Mouse (Mus musculus) liver, postnatal 0 days (tissue): ENCODE measurements at regions not wholly inside any gene's neighbourhood (a gene's known extent, or its start where the extent isn't known, plus 50 kb on each side); places are given as distances from the start of the nearest gene placed in this dataset.

Source experiments
- ATAC-seq: fragments of 200-750 bp; cut with Nextera tagmentation; 2 replicates; pipeline ENCODE4 v1.8.0; 2017; ENCODE audit warnings: mild to moderate bottlenecking, moderate library complexity
- DNase-seq: peaks from one replicate; pipeline ENCODE4 v3.0.0-alpha.2; 2016
- H3K27ac ChIP-seq: fragments of 300-500 bp; sonication (generic); 2 replicates; pipeline ENCODE4 v1.5.1; 2014; ENCODE audit warnings: antibody characterized with exemption, moderate library complexity, mild to moderate bottlenecking, low read depth
- H3K27me3 ChIP-seq: fragments of 300-500 bp; sonication (generic); 2 replicates; pipeline ENCODE4 v1.6.1; 2014; ENCODE audit warnings: low read length, control low read depth, mixed read lengths; ENCODE audit not compliant: insufficient read depth
- H3K36me3 ChIP-seq: fragments of 300-500 bp; sonication (generic); replicated peaks from 2 replicates; pipeline ENCODE4 v1.6.1; 2014; ENCODE audit warnings: mild to moderate bottlenecking, control low read depth, low read length, moderate library complexity, mixed read lengths; ENCODE audit not compliant: insufficient read depth
- H3K4me1 ChIP-seq: fragments of 300-500 bp; sonication (generic); 2 replicates; pipeline ENCODE4 v1.6.1; 2014; ENCODE audit warnings: antibody characterized with exemption, mild to moderate bottlenecking, control low read depth; ENCODE audit not compliant: insufficient read depth
- H3K4me2 ChIP-seq: fragments of 300-500 bp; sonication (generic); 2 replicates; pipeline ENCODE4 v1.6.1; 2014; ENCODE audit warnings: low read depth, mild to moderate bottlenecking, low read length, moderate library complexity, mixed read lengths
- H3K4me3 ChIP-seq: fragments of 300-500 bp; sonication (generic); 2 replicates; pipeline ENCODE4 v1.5.1; 2014; ENCODE audit warnings: low read depth, low read length
- H3K9ac ChIP-seq: fragments of 300-500 bp; sonication (generic); replicated peaks from 2 replicates; pipeline ENCODE4 v1.6.1; 2014; ENCODE audit warnings: mild to moderate bottlenecking, moderate library complexity
- H3K9me3 ChIP-seq: fragments of 300-500 bp; sonication (generic); 2 replicates; pipeline ENCODE4 v1.6.1; 2016; ENCODE audit warnings: mild to moderate bottlenecking, control low read depth, low read length, mixed read lengths
- CTCF ChIP-seq: sonication (generic); IDR thresholded peaks from 2 replicates; pipeline ENCODE4 v1.5.1; 2016; ENCODE audit warnings: antibody characterized with exemption, low read depth
- EP300 ChIP-seq: IDR thresholded peaks from 2 replicates; pipeline ENCODE4 v1.6.1; 2016; ENCODE audit warnings: antibody characterized with exemption, low read depth, mild to moderate bottlenecking
- WGBS: fragments of 180-500 bp; shearing (Covaris S2); extraction: QIAGEN DNeasy Blood & Tissue Kit; methylation state at CpG from one replicate; pipeline ENCODE4 v1.1.7; 2014; ENCODE audit not compliant: insufficient replicate concordance; 5-methylcytosine and 5-hydroxymethylcytosine counted together

DNA sequence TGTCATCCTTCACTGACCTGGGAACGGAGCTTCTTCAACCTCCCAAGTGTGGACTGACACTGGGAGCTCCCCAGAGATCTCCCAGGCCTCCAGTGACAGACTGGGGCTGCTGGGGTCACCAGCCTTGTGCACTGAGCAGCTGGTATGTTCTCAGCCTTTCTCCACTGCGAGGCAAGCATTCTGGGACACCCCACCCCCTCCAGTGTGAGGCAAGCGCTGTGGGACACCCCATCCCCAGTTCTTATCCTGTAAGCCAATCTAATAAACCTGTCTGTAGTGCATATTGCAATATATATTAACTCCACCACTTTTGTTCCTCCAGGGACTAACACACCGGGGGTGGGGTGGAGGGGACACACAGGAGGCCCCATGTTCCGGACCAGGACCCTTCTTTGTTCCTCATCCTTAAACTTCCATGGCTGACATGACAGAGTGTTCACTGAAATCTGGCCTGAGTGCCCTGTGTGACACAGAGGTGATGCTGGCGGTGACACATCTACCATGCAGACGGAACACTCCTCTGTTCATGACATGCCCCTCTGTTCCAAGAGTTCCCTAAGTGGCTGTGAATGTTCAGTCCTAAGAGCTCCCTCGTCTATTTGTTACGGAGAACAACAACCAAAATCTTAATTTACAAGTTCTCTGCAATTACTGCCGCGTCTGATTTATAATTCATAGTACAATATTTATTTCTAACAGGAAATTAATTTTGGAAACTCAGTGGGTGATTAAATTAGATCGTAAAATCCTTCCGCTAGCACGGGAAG lies 116.4 kb upstream of the Pmepa1 start:
- DNase-seq (no peak), ATAC-seq (no peak)
- H3K4me3 ChIP-seq: no peak overlapping the region
- no peak for TF ChIP-seq CTCF
- no peak for TF ChIP-seq EP300
- H3K27me3 ChIP-seq: no peaks in the 10 kb centered on the region
- no peak overlapping the region for H3K4me2 ChIP-seq
- 81% methylated on average over 14 of the region's 14 CpGs for WGBS
- H3K9me3 ChIP-seq: peaks cover under 1% of the 10 kb centered on the region; the same call in 1 of the 2 replicates
- H3K27ac ChIP-seq: no peak overlapping the region
- no peaks in the 10 kb centered on the region for H3K4me1 ChIP-seq
- H3K9ac ChIP-seq: no peak overlapping the region
- H3K36me3 ChIP-seq: no peaks in the 10 kb centered on the region

DNA sequence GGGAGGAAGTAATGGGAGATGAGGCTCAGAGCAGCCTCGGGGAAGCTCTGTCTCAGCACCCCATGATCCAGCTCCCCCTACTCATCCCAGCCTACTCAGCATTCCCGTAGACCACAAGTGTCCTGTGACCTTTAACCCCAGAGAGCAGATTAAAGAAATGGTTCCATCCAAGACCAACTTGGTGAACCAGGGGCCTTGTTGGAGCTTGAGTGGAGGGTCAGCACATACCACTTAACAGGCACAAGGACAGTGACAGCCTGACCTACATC lies 116.9 kb upstream of the Pmepa1 start:
- H3K4me2 ChIP-seq: no peak overlapping the region
- no peak for ATAC-seq
- WGBS: 72% methylated on average over 2 of the region's 2 CpGs

DNA sequence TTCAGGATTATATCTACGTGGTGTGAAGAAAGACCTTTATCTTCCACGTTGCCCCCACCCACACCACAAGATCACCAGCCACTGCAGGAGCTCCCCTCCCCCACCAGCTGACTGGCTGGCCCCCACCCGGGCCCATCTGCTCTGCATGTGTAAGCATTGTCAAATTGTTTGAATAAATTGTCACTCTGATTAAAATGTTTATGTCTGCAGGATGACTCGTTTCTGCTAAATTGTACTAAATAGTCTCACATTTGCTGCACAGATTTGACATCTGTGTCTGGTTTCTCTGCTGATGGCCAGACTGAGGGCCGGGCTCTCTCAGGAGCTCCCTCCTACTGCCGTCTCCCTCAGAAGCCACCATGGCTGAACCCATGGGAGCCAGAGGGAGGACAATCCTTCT lies 119.2 kb upstream of the Pmepa1 start:
- H3K9me3 ChIP-seq: peaks cover 2% of the 10 kb centered on the region; the same call in 1 of the 2 replicates

More for the DNA sequence above, 116.9 kb upstream of the Pmepa1 start:
- DNase-seq: no peak
- H3K27ac ChIP-seq: no peak overlapping the region
- no peaks in the 10 kb centered on the region for H3K36me3 ChIP-seq
- no peak overlapping the region for H3K9ac ChIP-seq
- no peaks in the 10 kb centered on the region for H3K4me1 ChIP-seq
- peaks cover 2% of the 10 kb centered on the region; the same call in 1 of the 2 replicates for H3K9me3 ChIP-seq
- H3K27me3 ChIP-seq: no peaks in the 10 kb centered on the region
- no peak for TF ChIP-seq CTCF
- TF ChIP-seq EP300: no peak
- H3K4me3 ChIP-seq: no peak overlapping the region

DNA sequence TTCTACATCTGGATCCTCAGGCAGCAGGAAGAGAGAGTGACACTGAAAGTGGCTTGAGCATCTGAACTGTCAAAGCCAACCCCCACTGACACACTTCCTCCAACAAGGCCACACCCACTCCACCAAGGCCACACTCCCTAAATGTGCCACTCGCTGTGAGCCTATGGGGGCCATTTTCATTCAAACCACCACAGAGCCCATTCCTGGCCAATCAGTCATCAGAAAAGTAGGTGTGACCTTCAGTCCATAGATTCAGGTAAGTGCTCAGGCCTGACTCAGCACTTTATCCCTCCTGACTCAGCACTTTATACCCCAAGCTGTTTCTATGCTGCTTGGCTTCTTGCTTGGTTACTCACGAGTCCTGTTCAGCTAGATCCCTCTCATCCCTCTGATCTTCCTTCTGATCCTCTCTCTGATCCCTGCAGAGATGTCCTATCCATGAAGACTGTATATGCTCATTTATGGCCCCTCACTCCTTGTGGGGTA lies 121.6 kb upstream of the Pmepa1 start:
- H3K4me2 ChIP-seq: no peak overlapping the region
- H3K9me3 ChIP-seq: peaks cover 2% of the 10 kb centered on the region; the same call in 1 of the 2 replicates
- no peaks in the 10 kb centered on the region for H3K4me1 ChIP-seq
- H3K36me3 ChIP-seq: no peaks in the 10 kb centered on the region
- no peak for TF ChIP-seq CTCF
- TF ChIP-seq EP300: no peak
- no peak overlapping the region for H3K4me3 ChIP-seq
- no peaks in the 10 kb centered on the region for H3K27me3 ChIP-seq
- ATAC-seq (no peak), DNase-seq (no peak)
- H3K9ac ChIP-seq: no peak overlapping the region
- no peak overlapping the region for H3K27ac ChIP-seq
- WGBS: 89% methylated on average over 2 of the region's 2 CpGs

More for the DNA sequence above, 119.2 kb upstream of the Pmepa1 start:
- Histone ChIP-seq H3K9ac (no peak overlapping the region), H3K36me3 (no peaks in the 10 kb centered on the region), H3K4me2 (no peak overlapping the region), H3K27me3 (no peaks in the 10 kb centered on the region), H3K27ac (no peak overlapping the region), H3K4me1 (no peaks in the 10 kb centered on the region), H3K4me3 (no peak overlapping the region)
- WGBS: 50% methylated on average over 6 of the region's 6 CpGs
- no peak for TF ChIP-seq CTCF
- no peak for TF ChIP-seq EP300
- DNase-seq (no peak), ATAC-seq (no peak)

DNA sequence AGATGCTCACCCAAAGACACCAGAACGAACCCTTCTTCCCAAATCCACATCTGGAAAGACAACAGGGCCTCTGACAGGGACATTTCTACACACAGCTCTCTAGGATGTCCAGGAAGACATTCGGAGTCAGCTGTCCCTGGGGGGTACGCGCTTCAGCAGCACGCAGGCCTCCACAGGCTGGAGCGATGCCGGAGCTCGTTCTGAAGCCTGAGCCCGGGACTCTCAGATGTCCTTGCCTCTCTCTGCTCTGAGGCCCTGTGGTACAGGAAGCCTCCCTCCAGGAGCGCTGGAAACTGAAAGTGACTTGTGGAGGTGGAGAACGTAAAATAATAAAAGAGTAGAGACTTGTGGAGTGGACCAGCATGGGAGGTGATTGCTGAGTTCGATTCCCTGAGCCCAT lies 116.8 kb upstream of the 1700021F07Rik start:
- DNase-seq (no peak), ATAC-seq (no peak)
- no peaks in the 10 kb centered on the region for H3K36me3 ChIP-seq
- H3K4me2 ChIP-seq: no peak overlapping the region
- no peak overlapping the region for H3K27ac ChIP-seq
- no peaks in the 10 kb centered on the region for H3K27me3 ChIP-seq
- TF ChIP-seq CTCF (no peak), EP300 (no peak)
- H3K4me3 ChIP-seq: no peak overlapping the region
- no peak overlapping the region for H3K9ac ChIP-seq
- WGBS: 83% methylated on average over 12 of the region's 12 CpGs
- no peaks in the 10 kb centered on the region; the same call in 1 of the 2 replicates for H3K4me1 ChIP-seq
- H3K9me3 ChIP-seq: no peaks in the 10 kb centered on the region

DNA sequence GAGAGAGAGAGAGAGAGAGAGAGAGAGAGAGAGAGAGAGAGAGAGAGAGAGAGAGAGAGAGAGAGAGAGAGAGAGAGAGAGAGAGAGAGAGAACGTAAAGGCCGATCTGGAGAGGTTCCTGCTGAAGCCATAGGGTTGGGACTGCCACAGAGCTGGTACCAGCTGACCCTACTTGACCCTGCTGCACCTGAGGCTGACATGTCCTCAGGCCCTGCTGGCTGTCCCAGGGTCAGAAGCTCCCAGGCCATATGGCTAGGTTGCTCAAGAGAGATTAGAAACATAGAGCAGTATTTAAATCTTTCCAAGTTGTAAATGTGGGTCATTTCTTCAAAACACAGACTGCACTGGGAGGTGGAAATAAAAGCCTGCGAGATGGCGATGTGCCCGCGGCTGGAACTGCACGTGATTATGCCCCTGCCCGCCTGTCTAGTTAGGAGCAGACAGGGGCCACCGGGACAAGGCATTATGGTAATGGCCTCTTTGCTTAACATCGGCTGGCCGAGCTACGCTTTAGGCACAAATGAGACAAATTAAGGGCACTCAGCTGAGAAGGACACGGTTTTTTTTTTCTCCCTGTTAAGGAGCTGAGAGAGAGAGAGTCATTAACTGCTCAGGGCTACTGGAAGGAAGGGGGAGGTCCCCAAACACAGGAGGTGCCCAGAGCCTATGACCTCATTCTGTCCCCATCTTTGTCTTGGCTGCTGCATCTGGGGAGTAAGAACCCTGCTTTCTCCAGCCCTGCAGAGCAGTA lies 115.9 kb upstream of the 1700021F07Rik start:
- Histone ChIP-seq H3K27ac (no peak overlapping the region), H3K9me3 (no peaks in the 10 kb centered on the region)

More for the DNA sequence above, 115.9 kb upstream of the 1700021F07Rik start:
- DNase-seq: no peak
- ATAC-seq: no peak
- 68% methylated on average over 13 of the region's 13 CpGs for WGBS
- Histone ChIP-seq H3K4me1 (no peaks in the 10 kb centered on the region; the same call in 1 of the 2 replicates), H3K4me3 (no peak overlapping the region), H3K4me2 (no peak overlapping the region), H3K27me3 (no peaks in the 10 kb centered on the region), H3K36me3 (no peaks in the 10 kb centered on the region), H3K9ac (no peak overlapping the region)
- TF ChIP-seq EP300: no peak
- TF ChIP-seq CTCF: no peak
